Mouse (Mus musculus): ENCODE results near the gene Rpsa.
A peak's percentile ranks its signal among the peaks of the same experiment; 100 is the strongest.
"Not testable (repeated sequence)": the region's sequence is repeated elsewhere in the genome, so short reads cannot be mapped to it uniquely, and the experiment has no call there.

The Rpsa gene

DNA sequence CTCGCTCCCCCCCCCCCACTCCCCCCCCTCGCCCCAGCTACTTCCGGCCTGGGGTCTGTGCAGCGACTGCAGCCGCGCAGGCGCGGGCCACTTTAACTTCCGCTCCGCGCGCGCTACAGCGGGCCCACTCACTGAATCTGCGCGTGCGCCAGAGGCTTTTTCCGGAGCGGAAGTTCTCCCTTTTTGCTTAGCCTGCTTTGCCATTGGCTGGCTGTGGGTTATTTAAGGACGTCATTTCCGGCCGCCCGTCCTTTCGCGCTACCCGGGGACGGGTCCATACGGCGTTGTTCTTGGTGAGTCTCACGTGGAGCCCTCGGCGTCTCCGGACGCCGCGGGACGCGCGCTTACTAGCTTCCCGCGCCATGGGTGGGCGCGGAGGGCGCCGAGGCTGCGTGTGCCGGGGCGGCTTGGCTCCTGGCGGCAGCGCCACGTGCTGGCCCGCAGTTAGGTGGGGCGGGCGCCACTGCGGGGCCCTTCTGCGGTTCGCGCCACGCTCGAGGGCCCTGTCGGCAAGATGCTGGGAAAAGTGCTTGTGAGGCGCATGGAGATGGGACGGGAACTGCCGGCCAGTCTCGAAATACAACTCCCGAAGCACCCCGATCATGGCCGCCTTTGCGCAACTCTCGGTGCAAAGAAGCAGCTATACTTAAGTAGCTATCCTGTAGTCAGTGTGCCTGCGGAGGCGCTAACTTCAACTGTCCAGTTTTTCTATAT lies at the start of gene Rpsa:
TSS of gene Rpsa (plus strand) at position 152 of the 714 bp plus-strand sequence.
- peak; percentile 96 for DNase-seq (ENCODE audit: low spot score)

- DNase-seq (ENCODE audit: low spot score): no peak
These were observed 49.2 kb upstream of the Rpsa start for GRCm38 (mm10) chr9:120078241-120078640.

DNA sequence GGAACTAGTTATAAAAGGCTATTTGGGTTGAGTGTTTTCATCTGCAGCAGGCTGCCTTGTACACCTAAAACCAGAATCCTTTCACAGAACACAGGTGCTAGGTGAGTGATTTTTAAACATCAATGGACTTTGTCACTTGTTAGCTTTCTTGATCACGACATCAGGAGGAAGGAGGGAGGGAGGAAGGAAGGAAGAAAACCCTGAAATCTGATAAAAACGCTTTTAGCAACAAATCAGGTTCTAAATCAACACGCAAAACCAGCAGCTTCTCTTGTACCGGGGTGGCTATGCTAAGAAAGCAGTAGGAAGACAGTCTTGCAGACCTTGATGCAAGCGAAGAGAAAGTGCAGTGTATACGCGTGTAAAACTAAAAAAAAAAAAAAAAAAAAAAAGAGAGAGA lies 47.6 kb upstream of the Rpsa start:
- no peak for DNase-seq (ENCODE audit: low spot score)

GRCm38 (mm10) chr9:120080546-120081108 lies 46.9 kb upstream of the Rpsa start:
- no peak for DNase-seq (ENCODE audit: low spot score)

DNA sequence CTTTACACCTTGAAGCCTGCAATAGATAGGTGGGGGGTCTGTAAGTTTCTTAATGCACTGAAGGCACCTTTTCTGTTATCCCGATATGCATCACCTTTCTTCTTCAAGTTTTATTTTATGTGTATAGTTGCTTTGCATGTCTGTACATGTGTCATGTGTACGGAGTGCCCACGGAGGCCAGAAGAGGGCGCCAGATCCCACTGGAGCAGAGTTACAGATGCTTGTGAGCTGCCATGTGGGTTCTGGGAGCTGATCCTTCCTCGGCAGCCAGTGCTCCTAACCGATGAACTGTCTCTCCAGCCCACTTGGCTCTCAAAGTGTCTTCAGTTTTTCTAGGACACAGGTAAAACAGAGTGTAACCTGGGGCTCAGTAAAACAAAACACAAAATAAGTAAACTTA lies 46.2 kb upstream of the Rpsa start:
- DNase-seq (ENCODE audit: low spot score): peak; percentile 15

GRCm38 (mm10) chr9:120081967-120082366 lies 45.5 kb upstream of the Rpsa start:
- DNase-seq (ENCODE audit: low spot score): no peak

GRCm38 (mm10) chr9:120082691-120083090 lies 44.8 kb upstream of the Rpsa start:
- DNase-seq (ENCODE audit: low spot score): no peak

DNA sequence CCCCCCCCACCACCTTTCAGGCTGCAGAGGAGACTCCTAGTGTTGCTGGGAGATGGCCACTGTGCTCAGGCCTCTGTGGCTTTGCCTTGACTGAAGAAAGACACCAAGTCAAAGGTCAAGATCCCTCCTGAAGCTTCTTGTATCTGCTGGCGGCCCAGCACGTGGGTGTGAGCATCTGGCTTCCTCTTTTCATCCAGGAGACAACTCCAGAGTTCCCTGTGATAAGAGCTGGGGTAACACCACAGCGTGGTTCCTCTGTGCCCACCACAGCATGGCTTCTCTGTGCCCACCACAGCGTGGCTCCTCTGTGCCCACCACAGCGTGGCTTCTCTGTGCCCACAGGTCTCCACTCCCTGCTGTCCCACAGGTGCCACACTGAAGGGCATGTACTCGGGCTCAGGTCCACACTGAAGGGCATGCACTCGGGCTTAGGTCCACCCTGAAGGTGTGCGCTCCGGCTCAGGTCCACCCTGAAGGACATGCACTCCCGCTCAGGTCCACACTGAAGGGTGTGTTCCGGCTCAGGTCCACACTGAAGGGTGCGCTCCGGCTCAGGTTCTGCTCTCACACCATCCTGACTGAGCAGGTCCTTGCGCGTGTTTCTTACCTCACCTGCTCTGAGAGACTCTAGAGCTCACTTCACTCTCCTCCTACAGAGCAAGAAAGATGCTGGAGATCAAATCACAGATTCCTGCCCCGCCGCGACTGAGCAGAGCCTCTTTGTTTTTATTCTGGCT lies 44.2 kb upstream of the Rpsa start:
- DNase-seq (ENCODE audit: low spot score): no peak

- DNase-seq (ENCODE audit: low spot score): no peak
These were observed 43.1 kb upstream of the Rpsa start for GRCm38 (mm10) chr9:120084406-120084805.

DNA sequence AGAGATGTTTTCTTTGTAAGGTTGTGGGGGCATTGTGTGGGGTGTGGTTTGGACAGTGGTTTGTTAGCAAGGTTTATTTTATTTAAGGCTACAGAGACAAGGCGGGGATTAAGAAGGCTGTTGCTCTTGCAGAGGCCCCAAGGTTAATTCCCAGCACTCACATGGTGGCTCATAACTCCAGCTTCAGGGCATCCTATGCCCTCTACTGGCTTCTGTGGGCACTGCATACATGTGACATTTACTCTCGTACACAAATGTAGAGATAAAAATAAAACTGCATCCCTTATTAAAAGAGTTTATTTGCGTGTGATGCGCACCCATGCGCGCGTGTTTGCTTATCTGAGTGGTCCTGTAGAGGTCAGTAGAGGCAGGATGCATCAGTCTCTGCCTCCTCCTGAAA lies 38.4 kb upstream of the Rpsa start:
- no peak for DNase-seq (ENCODE audit: low spot score)

DNA sequence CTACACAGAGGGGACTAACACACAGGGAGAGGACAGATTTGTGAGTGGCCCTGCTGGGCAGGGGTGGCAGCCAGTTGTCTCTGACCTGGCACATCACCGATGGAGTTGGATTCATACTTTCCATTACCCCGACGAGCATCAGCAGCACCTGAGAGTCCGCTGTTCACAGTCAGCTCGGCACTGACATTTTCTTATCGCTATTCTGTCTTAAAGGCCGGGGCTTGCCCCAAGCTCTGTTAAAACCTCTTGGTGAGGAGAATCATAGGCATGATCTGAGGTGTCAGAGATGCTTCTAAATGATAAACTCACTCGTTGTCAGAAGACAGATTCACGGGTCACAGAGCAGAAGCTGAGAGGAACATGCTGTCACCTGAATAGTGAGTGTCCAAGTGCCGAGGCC lies 36.4 kb upstream of the Rpsa start:
- no peak for DNase-seq (ENCODE audit: low spot score)

- no peak for DNase-seq (ENCODE audit: low spot score)
These were observed 35.7 kb upstream of the Rpsa start, which contains the start of gene Ccr8 for GRCm38 (mm10) chr9:120091696-120092238. Ccr8 (plus strand) TSS chr9:120092114.

DNA sequence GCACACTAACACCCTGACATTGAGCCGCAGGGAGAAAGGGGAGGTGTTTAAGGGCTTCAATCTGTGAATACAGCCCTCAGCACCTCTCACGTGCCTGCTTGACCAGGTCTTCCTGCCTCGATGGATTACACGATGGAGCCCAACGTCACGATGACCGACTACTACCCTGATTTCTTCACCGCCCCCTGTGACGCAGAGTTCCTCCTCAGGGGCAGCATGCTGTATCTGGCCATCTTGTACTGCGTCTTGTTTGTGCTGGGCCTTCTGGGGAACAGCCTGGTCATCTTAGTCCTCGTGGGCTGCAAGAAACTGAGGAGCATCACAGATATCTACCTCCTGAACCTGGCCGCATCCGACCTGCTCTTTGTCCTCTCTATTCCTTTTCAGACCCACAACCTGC lies 33.8 kb upstream of the Rpsa start:
- no peak for DNase-seq (ENCODE audit: low spot score)

DNA sequence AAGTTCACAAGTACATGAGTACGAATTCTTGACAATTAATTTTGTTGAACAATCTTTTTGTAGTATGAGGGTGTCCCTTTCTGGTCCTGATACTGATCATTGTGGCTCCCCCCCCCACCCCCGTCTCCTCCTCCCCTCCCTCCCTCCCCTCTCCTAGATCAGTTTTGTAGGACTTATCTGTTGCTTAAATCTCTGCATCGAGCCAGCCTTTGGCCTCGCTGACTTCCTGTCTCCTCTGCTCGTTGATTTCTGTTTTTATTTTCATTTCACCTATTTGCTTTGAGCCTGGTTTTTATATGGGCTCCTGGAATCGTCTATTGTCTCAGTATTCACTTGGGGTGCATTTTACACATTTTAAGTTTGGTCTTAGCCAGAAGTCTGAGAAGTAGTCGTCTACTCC lies 31.6 kb upstream of the Rpsa start:
- DNase-seq (ENCODE audit: low spot score): no peak

DNA sequence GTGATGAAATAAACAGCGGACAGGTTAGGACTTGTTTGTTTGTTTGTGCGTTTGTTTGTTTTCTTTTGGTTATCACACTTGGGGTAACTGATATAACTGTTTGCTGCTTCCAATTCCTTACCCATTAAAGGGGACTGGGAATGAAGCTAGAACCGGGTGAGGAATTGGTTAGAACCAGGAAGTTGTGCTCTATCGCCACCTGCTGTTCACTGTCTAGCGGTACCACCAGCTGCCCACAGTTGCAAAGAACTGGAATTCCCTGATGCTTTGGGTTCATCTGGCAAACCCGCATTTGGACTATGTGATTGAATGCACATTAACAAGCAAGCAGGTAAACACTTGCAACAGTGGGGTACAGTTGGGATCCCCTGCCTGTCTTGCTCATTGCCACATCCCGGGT lies 28.8 kb upstream of the Rpsa start:
- DNase-seq (ENCODE audit: low spot score): no peak

DNA sequence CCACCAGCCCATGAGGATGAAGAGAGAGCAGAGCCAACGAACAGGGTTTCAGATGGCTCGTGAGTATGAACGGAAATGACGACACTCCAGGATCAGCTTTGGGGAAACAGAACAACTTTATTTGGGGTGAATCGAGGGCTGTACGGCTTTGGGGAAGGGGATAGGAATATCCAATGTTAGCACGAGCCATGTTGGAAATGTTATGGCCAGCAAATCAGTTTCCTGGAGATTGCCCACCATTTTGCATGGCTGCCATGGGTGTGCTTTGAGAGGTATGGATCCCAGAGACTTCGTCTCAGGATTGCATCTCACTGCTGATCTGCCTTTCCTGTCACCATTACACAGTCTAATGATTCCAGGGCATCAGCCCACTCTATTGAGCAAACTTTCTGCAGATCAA lies 28.2 kb upstream of the Rpsa start:
- no peak for DNase-seq (ENCODE audit: low spot score)

DNA sequence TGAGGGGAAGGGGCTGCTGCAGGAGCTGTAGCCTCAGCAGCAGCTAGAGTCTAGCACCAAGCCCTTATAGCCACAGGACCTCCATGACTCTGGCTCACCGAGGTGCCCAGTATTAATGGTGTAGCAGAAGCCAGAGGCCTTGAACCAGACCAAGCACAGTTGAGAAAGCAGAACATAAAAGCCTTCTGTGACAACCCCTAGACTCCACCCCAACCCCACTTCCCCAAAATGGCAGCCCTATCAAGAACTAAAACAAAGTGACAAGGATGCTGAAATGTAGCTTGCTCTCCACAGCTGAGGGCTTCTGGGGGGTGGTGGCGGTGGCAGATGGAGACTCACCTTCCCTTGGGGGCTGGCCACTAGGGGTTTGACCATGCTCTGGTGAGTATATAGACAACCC lies 26.3 kb upstream of the Rpsa start:
- no peak for DNase-seq (ENCODE audit: low spot score)

DNA sequence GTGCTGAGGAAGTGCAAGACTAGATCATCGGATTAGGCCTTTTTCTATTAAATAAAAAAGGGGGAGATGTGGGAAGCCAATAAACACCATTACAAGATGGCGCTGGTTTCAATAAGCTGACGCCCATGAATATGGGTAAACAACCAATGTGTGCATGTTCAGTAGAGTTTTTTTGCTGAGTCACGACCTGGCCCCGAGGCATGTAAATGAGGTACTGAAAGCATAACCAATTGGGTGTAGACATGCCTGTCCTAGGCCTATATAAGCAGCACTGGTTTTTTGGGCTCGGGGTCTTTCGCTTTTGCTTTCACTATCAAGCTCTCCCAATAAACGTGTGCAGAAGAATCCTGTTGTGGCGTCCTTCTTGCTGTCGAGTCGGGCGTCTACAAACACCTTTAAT lies 18.5 kb upstream of the Rpsa start:
- DNase-seq (ENCODE audit: low spot score): not testable (repeated sequence)

DNA sequence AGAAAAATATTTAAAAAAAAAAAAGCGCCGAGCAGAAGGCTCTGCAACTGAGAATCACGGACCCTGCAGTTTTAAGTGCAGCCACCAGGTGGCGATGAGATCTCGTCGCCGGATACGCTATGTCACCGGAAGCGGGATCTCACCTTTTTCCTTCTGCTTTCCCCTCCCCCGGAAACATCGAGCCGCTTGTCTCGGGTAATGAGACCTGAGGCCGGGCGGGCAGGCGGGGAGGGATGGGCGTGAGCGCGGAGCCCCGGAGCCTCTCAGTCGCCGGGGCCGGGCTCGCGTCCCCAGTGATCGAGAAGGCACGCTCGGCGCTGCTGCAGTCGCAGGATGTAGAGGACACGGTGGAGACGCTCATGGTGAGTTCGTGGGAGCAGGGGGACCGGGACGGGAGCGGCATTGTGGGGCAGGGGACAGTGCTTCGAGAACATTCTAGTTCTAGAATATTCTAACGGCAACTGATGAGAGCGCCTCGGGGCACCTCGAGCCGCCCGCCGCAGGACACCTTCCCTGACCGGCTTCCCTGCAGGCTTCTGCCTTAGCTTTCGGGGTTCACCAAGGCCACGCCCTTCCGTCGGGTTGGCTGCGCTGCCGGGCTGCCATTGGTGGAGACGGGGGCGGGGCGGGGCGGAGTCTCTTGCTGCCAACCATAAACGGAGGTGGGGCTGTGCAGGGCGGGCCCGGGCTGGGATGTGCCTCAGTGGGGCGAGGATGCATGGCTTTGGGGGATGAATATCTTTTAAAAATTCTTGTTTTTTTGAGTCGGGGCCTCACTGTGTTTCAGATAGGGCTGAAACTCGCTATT lies 17.1 kb upstream of the Rpsa start, which contains the start of gene Slc25a38:
TSS of gene Slc25a38 (plus strand) at position 164 of the 808 bp plus-strand sequence.
- peak; percentile 95 for DNase-seq (ENCODE audit: low spot score)

DNA sequence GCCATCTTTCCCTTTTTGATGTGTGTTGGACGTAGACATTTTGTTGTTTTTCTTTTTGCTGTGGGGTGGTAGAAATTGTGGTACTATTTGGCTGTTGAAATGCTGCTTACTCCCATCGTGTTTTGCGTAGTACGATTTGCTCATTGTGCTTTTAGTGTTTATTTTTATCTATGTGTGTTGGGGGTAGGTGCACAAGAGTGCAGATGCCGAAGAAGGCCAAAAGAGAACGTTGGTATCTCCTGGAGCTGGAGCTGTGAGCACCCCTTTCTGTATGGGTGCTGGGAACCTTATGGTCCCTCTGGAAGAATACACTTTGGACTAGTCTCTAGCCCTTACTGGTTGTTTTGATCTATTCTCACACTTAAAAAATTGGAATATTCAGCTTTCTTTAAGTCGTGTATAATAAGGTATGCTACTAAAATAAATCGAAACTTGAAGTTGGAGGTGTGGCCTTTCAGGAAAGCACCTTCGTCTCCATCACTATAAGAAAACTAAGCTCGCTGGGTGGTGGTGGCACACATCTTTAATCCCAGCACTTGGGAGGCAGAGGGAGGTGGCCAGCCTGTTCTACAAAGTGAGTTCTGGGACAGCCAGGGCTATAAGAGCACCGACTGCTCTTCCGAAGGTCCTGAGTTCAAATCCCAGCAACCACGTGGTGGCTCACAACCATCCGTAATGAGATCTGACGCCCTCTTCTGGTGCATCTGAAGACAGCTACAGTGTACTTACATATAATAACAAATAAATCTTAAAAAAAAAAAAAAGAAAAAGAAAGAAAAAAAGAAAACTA lies 16.1 kb upstream of the Rpsa start:
- no peak for DNase-seq (ENCODE audit: low spot score)

DNA sequence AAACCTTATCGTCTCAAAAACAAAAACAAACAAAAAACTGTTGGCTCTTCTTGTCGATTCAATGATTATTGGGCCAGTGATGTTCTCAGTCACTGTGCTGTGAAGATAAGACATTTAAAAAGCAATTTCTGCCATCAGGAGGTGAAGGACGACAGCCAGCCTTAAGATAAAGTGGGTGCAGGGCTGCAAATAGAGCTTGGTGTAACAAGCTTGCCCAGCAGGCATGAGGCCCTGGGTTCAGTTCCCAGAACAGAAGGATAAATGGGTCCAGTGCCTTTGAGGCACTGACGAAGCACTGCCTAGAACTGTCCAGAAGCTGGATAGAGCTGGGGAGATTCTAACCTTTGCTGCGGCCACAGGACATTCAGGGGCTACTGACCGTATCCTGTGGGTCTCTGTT lies 15.0 kb upstream of the Rpsa start:
- peak; percentile 83 for DNase-seq (ENCODE audit: low spot score)

Measured in c-Kit-positive CD71-positive TER-119-positive erythroid progenitor cells, embryonic 14.5 days (primary cell).